ENCODE assay signal across 15 mouse cellular contexts in genomic region chr4:97988703-97989102, GRCm38 (mm10).
DNase-seq lines count a peak whose midpoint lies in the region; ATAC-seq lines count a peak whose summit lies in the region.
"Had no signal": no experiment of that assay in that cellular context is flagged by ENCODE, and none has a peak within 500 bp of the region (broad histone marks: within the 10 kb centered on the region; RNA-seq: fewer than 3 reads in every experiment).

No protein-coding gene starts in this region.

- WGBS in heart, embryonic 13.5 days: 33% methylated on average over 5 of the region's 5 CpGs
- 43% methylated on average over 5 of the region's 5 CpGs for WGBS in kidney, embryonic 16.5 days
- WGBS in midbrain, embryonic 15.5 days: 27% methylated on average over 5 of the region's 5 CpGs

- no peaks in the 10 kb centered on the region for H3K27me3 ChIP-seq in heart, embryonic 13.5 days (replicated peaks)
- H3K27me3 ChIP-seq in kidney, embryonic 16.5 days (ENCODE audit: insufficient read depth, low read length): no peaks in the 10 kb centered on the region
- no peaks in the 10 kb centered on the region for H3K27me3 ChIP-seq in midbrain, embryonic 15.5 days (replicated peaks)
- H3K27me3 ChIP-seq: CH12.LX had no signal

- H3K36me3 ChIP-seq in heart, embryonic 13.5 days: no peaks in the 10 kb centered on the region
- no peaks in the 10 kb centered on the region for H3K36me3 ChIP-seq in kidney, embryonic 16.5 days (ENCODE audit: insufficient read depth, low read length)
- H3K36me3 ChIP-seq in midbrain, embryonic 15.5 days (replicated peaks): no peaks in the 10 kb centered on the region
- H3K36me3 ChIP-seq: embryonic facial prominence, embryonic 10.5 days had no signal

- H3K9me3 ChIP-seq in heart, embryonic 13.5 days: no peaks in the 10 kb centered on the region
- H3K9me3 ChIP-seq in kidney, embryonic 16.5 days (ENCODE audit: low read length): no peaks in the 10 kb centered on the region
- no peaks in the 10 kb centered on the region for H3K9me3 ChIP-seq in midbrain, embryonic 15.5 days
- H3K9me3 ChIP-seq: embryonic facial prominence, embryonic 10.5 days; megakaryocyte, embryonic 14.5 days had no signal

- intact Hi-C loops in heart, postnatal 25 days (cut with DNase I): no loop called here

- DNase-seq in embryo, embryonic 10 days (ENCODE audit: low spot score): peak; percentile 32
- DNase-seq in embryo, embryonic 11 days: no peak
- DNase-seq in heart, postnatal 25 days (ENCODE audit: low spot score): no peak
- no peak for DNase-seq in kidney, postnatal 4 days
- DNase-seq in thymus, postnatal 14 days: no peak
- DNase-seq: cerebellum, adult 18-20 months; kidney, adult 8-10 months; right cerebral cortex, postnatal 4 days had no signal

- H3K4me3 ChIP-seq in heart, embryonic 13.5 days: no peak overlapping the region
- H3K4me3 ChIP-seq in kidney, embryonic 16.5 days (ENCODE audit: low read length): no peak overlapping the region
- no peak overlapping the region for H3K4me3 ChIP-seq in midbrain, embryonic 15.5 days
- H3K4me3 ChIP-seq: embryonic facial prominence, embryonic 10.5 days; megakaryocyte, embryonic 14.5 days had no signal

- H3K4me1 ChIP-seq in heart, embryonic 13.5 days: peaks cover 59% of the 10 kb centered on the region
- H3K4me1 ChIP-seq in kidney, embryonic 16.5 days (ENCODE audit: insufficient read depth, low read length): peaks cover 27% of the 10 kb centered on the region
- peaks cover 7% of the 10 kb centered on the region; the same call in 1 of the 2 replicates for H3K4me1 ChIP-seq in midbrain, embryonic 15.5 days

- H3K4me2 ChIP-seq in heart, embryonic 13.5 days: no peak overlapping the region
- H3K4me2 ChIP-seq in kidney, embryonic 16.5 days (replicated peaks; ENCODE audit: low read depth, low read length): no peak overlapping the region
- no peak overlapping the region for H3K4me2 ChIP-seq in midbrain, embryonic 15.5 days
- H3K4me2 ChIP-seq: liver, embryonic 11.5 days had no signal

- ATAC-seq in heart, embryonic 13.5 days (ENCODE audit: extremely low read depth, insufficient number of reproducible peaks, low FRiP score, low TSS enrichment): no peak
- 0 out of 2 replicates have a peak, but pooled peaks have one; percentile 23 for ATAC-seq in kidney, embryonic 16.5 days (ENCODE audit: low FRiP score, low TSS enrichment)
- no peak for ATAC-seq in midbrain, embryonic 15.5 days (replicated peaks)

- H3K9ac ChIP-seq in heart, embryonic 13.5 days: no peak overlapping the region; the same call in 1 of the 2 replicates
- H3K9ac ChIP-seq in kidney, embryonic 16.5 days (replicated peaks; ENCODE audit: low read length): no peak overlapping the region
- no peak overlapping the region for H3K9ac ChIP-seq in midbrain, embryonic 15.5 days

- H3K27ac ChIP-seq in heart, embryonic 13.5 days (replicated peaks): peak overlapping the region; percentile 73
- no peak overlapping the region for H3K27ac ChIP-seq in kidney, embryonic 16.5 days (ENCODE audit: low read length)
- H3K27ac ChIP-seq in midbrain, embryonic 15.5 days: 0 out of 2 replicates have a peak overlapping the region, but pooled peaks have one; percentile 50
- H3K27ac ChIP-seq: embryonic facial prominence, embryonic 10.5 days had no signal
